Mouse (Mus musculus) retina, adult 2 months (tissue): ENCODE data around the gene Epop.

Experiments used
- DNase-seq: peaks from one replicate; pipeline ENCODE4 v3.0.0-alpha.2; 2012; ENCODE audit warnings: low read depth, low spot score

The Epop gene

DNA sequence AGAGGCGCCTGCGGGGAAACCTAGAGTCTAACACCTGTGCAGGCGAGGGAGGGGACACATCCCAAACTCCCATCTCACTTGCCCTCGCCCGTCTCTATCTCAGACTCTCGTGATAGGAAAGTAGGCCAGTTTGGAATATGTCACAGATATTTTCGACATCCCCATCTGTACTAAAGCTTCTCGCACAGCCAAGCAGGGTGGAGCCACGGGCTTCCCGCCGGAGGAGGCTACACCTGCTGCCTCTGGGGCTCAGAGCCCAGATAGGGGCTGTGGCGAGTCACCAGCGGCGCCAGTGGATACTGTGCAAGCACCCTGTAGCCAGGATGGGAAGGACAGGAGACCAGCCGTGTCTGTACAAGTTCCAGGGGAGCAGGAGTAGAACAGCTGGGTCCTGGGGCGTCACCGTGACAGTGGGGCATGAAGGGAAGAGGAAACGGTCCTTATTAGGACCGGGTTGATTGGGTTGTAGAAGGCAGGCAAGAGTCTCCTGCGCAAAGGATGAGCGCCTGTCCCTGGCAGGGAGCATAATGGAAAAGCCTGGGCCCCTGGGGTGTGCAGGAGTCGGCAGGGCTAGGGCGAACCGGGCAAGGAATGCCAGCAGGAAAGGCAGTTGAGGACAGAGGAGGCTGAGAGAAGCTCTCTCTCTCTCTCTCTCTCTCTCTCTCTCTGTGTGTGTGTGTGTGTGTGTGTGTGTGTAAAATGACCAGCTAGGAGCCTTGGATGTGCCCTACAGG, 39.1 kb downstream of the Epop start:
- no peak for DNase-seq

DNA sequence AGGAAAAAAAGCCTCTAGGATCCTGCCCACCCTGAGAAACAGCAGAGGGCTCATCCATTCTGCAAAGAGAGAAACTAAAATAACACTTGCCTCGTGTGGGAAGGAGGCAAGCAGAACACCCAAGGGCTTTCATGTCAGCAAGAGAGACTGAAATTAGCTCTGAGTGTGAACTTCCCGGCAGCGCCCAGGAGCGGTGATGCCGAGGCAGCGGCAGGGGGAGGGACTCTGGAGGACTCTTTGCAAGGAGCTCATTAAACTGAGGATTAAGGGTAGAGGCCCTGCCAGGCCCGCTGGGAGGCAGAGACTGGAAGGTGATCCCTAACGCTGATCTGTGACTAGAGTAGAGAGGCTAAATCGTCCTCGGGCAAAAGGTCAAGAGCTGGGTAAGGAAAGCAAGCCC, 40.3 kb downstream of the Epop start:
- DNase-seq = no peak

DNA sequence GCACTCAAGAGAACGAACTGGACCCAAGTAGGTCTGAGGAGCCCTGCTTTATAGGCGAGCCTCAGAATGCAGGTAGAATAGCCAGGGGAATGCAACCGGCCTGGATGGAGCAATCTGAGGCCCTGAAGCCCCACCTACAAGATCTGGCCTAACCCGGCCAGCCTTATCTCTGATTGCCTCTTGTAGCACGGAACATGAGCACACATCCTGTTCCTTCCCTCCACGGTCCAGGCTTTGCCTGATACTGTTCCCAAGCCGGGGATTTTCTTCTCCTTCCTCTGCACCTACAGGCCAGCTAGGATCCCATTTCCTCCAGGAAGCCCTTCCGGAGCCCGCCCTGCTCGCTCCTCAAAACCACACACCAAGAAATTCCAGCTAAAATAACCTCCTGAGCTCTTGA, 43.6 kb downstream of the Epop start:
- no peak for DNase-seq

DNA sequence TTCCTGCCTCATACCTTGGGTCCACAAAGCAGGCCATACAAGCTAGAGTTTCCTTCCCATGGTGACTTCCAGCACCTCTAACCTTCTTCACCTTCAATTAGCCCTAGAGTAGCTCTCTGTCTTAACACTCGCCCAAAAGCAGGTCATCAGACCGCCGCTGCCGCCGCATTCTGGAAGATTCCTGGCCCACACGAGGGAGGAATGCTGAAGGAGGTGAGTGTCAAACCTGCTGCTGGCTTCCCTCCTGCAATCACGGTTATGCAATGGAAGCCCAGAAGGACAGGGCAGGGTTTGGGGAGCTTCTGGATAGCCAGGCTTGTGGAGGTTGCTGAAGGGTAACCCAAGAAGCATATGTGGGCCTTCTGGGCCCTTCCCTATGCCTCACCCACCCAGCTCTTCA, 45.0 kb downstream of the Epop start:
- DNase-seq = no peak

DNA sequence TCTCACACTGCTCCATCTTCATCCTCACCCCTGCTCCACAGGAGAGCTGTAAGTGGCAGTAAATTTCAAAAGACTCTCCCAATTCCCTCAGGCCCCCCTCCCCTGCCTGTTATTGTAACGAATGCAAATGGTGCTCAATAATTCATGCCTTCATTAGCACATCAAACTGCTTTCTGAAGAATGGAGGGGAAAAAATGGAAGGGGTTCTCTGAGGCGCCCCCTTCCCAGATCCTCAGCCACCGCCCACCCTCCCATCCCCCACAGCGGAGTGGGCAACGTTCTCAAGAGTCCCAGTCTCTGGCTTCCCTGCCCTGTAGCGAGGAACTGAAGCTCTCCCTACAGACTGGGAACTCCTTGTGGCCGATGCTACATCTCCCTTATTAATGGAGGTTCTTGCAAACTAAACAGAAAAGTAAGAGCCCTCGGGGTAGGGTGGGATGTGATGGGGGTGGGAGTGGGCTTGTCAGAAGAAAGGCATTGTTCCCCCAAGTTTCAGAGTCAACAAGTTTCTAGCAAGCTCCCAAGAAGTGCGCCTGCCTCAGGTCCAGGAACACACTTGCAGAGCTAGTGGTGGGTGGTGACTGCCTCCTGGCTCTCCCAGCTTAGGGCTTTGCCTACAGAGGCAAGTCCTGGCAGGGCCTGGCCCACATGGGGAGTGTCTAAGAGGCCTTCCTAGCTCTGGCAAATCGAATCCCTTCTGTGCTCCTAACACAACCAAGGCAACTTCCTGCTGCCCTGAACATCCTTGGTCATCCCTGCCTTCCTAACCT, 50.2 kb downstream of the Epop start:
- DNase-seq = no peak

DNA sequence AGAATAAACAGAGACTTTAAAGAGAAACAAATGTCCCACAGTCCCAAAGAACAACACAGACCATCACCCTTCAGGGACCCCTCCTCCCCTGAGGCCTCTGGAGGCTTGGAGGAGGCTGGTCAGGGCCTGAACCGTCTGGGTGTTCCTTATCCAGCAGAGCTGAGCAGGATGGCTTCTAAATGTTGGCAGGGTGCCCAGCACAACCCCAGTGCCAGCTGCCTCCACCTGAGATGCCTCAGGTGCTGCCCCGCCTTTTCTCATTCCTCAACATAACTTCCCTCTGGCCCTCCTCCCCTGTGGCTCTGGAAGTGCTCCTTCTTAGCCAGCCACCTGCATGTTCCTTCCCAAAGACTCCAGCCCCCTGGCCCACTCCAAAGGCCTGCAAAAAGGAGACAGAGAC, 51.2 kb downstream of the Epop start:
- no peak for DNase-seq
